Mouse (Mus musculus) bone marrow macrophage, adult 2 months (primary cell): ENCODE data around the gene Tesmin.

Source experiments
- CTCF ChIP-seq: IDR thresholded peaks from 2 replicates; pipeline ENCODE4 v1.5.1; 2012; ENCODE audit warnings: low read depth, mild to moderate bottlenecking, low read length, moderate library complexity
- POLR2A ChIP-seq: IDR thresholded peaks from 2 replicates; pipeline ENCODE4 v1.6.1; 2012; ENCODE audit warnings: mild to moderate bottlenecking, low read depth, low read length, borderline replicate concordance

DNA sequence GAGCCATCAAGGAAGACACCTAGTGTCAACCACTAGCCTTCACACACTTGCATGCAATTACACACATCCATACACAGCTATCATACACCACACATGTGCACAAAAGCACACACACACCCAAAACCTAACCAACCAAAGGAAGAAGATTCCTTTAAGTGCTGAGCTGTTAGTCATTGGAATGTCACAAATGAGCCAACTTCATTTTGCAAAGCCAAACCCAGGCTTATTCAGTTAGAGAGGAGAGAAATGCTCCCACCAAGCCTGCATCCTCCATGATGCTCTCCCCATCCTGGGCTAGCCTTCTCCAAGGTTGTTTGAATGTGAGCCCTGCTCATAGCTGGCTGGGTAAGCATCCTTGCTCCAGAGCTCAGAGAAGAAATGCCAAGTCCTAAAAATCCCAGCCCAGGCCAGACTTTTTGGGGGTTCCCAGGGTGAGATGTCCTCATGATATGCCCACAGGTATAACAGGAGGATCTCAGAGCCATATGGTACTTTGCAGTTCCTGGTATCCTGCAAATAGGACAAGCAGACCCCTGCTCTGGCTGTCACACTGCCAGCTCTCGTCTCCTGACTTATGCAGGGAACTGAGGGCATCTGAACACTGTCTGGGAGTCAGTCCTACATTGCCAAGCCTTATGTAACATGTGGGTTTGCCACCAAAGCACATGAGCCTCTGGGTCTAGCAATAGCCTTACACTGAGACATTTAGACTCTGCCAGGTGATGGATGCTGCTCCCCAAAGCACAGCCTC is 17.0 kb downstream of the Tesmin start:
- TF ChIP-seq CTCF (no peak), POLR2A (no peak)
